In genomic region chr17:56036176-56036900, GRCm38 (mm10) we compare ENCODE assay signal across 8 mouse cellular contexts. TPM values are rescaled to one million over a fixed set of nuclear protein-coding genes. Genes with fewer than 3 reads are reported as not detected.
DNase-seq lines count a peak whose midpoint lies in the region; ATAC-seq lines count a peak whose summit lies in the region.

Sh3gl1 (minus strand) TSS chr17:56036635.

- peak within 1 kb of the TSS; percentile 63 for H3K4me2 ChIP-seq in forebrain, embryonic 14.5 days (ENCODE audit: low read length)
- peak within 1 kb of the TSS; percentile 66 for H3K4me2 ChIP-seq in neural tube, embryonic 15.5 days

- H3K9ac ChIP-seq in forebrain, embryonic 14.5 days (ENCODE audit: low read length): peak within 1 kb of the TSS; percentile 89
- peak within 1 kb of the TSS; percentile 83 for H3K9ac ChIP-seq in neural tube, embryonic 15.5 days (replicated peaks)

- peaks cover 20% of the 10 kb centered on the region for H3K36me3 ChIP-seq in forebrain, embryonic 14.5 days (ENCODE audit: control insufficient read depth, insufficient read depth, low read length)
- H3K36me3 ChIP-seq in neural tube, embryonic 15.5 days: peaks cover 16% of the 10 kb centered on the region

- H3K4me3 ChIP-seq in forebrain, embryonic 14.5 days (ENCODE audit: low read depth, low read length): peak within 1 kb of the TSS; percentile 89
- peak within 1 kb of the TSS; percentile 80 for H3K4me3 ChIP-seq in neural tube, embryonic 15.5 days (replicated peaks)

- intact Hi-C loops in heart, postnatal 14 days (cut with DNase I): no loop called here

- WGBS in forebrain, embryonic 14.5 days: under 1% methylated on average over 74 of the region's 74 CpGs
- under 1% methylated on average over 73 of the region's 74 CpGs for WGBS in neural tube, embryonic 15.5 days

- peak; percentile 92 for ATAC-seq in forebrain, embryonic 14.5 days
- ATAC-seq in neural tube, embryonic 15.5 days (ENCODE audit: low FRiP score): peak; percentile 92

- H3K9me3 ChIP-seq in forebrain, embryonic 14.5 days (replicated peaks; ENCODE audit: control insufficient read depth, low read length): no peaks in the 10 kb centered on the region
- no peaks in the 10 kb centered on the region for H3K9me3 ChIP-seq in neural tube, embryonic 15.5 days (replicated peaks)

- peak within 1 kb of the TSS; percentile 86 for H3K27ac ChIP-seq in forebrain, embryonic 14.5 days (ENCODE audit: low read depth, low read length)
- H3K27ac ChIP-seq in neural tube, embryonic 15.5 days (replicated peaks): peak within 1 kb of the TSS; percentile 89

- peak; percentile 98 for DNase-seq in ES-CJ7 (ENCODE audit: low read depth, low spot score)
- peak; percentile 99 for DNase-seq in cerebellum, adult 11 months
- DNase-seq in forebrain, embryonic 14.5 days (ENCODE audit: low spot score): peak; percentile 99
- DNase-seq in heart, postnatal 14 days: peak; percentile 100
- peak; percentile 99 for DNase-seq in layer of hippocampus, adult 11-12 months (ENCODE audit: low spot score)
- DNase-seq in lung, adult 18-20 months: peak; percentile 98 to 99
- DNase-seq in testis, postnatal 14 days (ENCODE audit: low spot score): peak; percentile 99

- peaks cover 13% of the 10 kb centered on the region for H3K4me1 ChIP-seq in forebrain, embryonic 14.5 days (ENCODE audit: control insufficient read depth, insufficient read depth, low read length)
- H3K4me1 ChIP-seq in neural tube, embryonic 15.5 days: peaks cover 52% of the 10 kb centered on the region

- H3K27me3 ChIP-seq in forebrain, embryonic 14.5 days (replicated peaks; ENCODE audit: control insufficient read depth, insufficient read depth, low read length): no peaks in the 10 kb centered on the region
- no peaks in the 10 kb centered on the region for H3K27me3 ChIP-seq in neural tube, embryonic 15.5 days (replicated peaks)

RNA-seq across cellular contexts. Expression of gene Sh3gl1, which starts in this region (rescaled TPM):
- 96.0 and 113 TPM in 2 replicates for polyA plus RNA-seq in forebrain, embryonic 14.5 days (2014; fragmentation: Nextera tagmentation; extraction: Ambion mirVana)
- total RNA-seq in heart, postnatal 14 days (2021): 10 to 100 TPM; 23.0 to 24.1 TPM
- polyA plus RNA-seq in neural tube, embryonic 15.5 days (2015; fragmentation: Nextera tagmentation; extraction: Ambion mirVana): 105 and 114 TPM in 2 replicates

Comparison
In these comparisons a context has a peak if more than half of its experiments do, and no peak if none do; other contexts are left out.
1. Peak in every context shown above with its lines: DNase-seq, ATAC-seq, H3K4me3 ChIP-seq and H3K27ac ChIP-seq.